Mouse (Mus musculus) forebrain, embryonic 12.5 days (tissue): ENCODE data around the gene Rab29. TPM values are rescaled to one million over a fixed set of nuclear protein-coding genes. Genes with fewer than 3 reads are reported as not detected.

ENCODE experiments used
- ATAC-seq: fragments of 200-750 bp; cut with Nextera tagmentation; 2 replicates; pipeline ENCODE4 v1.8.0; 2017; ENCODE audit warnings: moderate TSS enrichment; ENCODE audit not compliant: low FRiP score
- H3K27ac ChIP-seq: fragments of 300-500 bp; sonication (generic); 2 replicates; pipeline ENCODE4 v1.5.1; 2016; ENCODE audit warnings: mild to moderate bottlenecking
- H3K27me3 ChIP-seq: fragments of 300-500 bp; sonication (generic); 2 replicates; pipeline ENCODE4 v1.6.1; 2016; ENCODE audit warnings: mild to moderate bottlenecking
- H3K36me3 ChIP-seq: fragments of 300-500 bp; sonication (generic); replicated peaks from 2 replicates; pipeline ENCODE4 v1.6.1; 2016; ENCODE audit warnings: mild to moderate bottlenecking
- H3K4me1 ChIP-seq: fragments of 300-500 bp; sonication (generic); 2 replicates; pipeline ENCODE4 v1.6.1; 2016
- H3K4me2 ChIP-seq: fragments of 300-500 bp; sonication (generic); 2 replicates; pipeline ENCODE4 v1.6.1; 2016; ENCODE audit warnings: mild to moderate bottlenecking, moderate library complexity
- H3K4me3 ChIP-seq: fragments of 300-500 bp; sonication (generic); replicated peaks from 2 replicates; pipeline ENCODE4 v1.5.1; 2016; ENCODE audit warnings: mild to moderate bottlenecking
- H3K9ac ChIP-seq: fragments of 300-500 bp; sonication (generic); 2 replicates; pipeline ENCODE4 v1.6.1; 2016; ENCODE audit warnings: mild to moderate bottlenecking
- H3K9me3 ChIP-seq: fragments of 300-500 bp; sonication (generic); 2 replicates; pipeline ENCODE4 v1.6.1; 2016
- WGBS: fragments of 180-500 bp; shearing (Covaris S2); methylation state at CpG from one replicate; pipeline ENCODE4 v1.1.7; 2016; 5-methylcytosine and 5-hydroxymethylcytosine counted together
- polyA plus RNA-seq: library from polyadenylated mRNA; unstranded; fragments of >200 nt; fragmentation: Nextera tagmentation; extraction: Ambion mirVana; gene quantifications from 2 replicates; pipeline ENCODE4 v1.2.1, GENCODE M21; 2016

The Rab29 gene
- polyA plus RNA-seq, 1 experiment from 2014 or later: 10.7 TPM

DNA sequence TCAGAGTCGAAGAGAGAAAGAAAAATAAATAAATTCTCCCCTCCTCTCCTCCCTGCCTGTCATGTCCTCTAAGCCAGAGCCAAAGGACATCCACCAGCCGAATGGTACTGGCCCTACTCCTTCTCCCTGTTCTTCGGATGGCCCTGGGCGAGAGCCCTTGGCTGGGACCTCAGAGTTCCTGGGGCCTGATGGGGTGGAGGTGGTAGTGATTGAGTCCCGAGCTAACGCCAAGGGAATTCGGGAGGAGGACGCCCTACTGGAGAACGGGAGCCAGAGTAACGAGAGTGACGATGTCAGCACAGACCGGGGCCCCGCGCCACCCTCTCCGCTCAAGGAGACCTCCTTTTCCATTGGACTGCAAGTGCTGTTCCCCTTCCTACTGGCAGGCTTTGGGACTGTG lies 36.5 kb upstream of the Rab29 start:
- H3K9ac ChIP-seq: no peak overlapping the region
- H3K9me3 ChIP-seq: no peaks in the 10 kb centered on the region
- WGBS: 88% methylated on average over 15 of the region's 15 CpGs
- H3K4me1 ChIP-seq: peaks cover 36% of the 10 kb centered on the region
- H3K4me3 ChIP-seq: no peak overlapping the region
- H3K36me3 ChIP-seq: peaks cover 17% of the 10 kb centered on the region
- no peaks in the 10 kb centered on the region for H3K27me3 ChIP-seq
- no peak overlapping the region for H3K4me2 ChIP-seq
- ATAC-seq: no peak
- H3K27ac ChIP-seq: no peak overlapping the region

DNA sequence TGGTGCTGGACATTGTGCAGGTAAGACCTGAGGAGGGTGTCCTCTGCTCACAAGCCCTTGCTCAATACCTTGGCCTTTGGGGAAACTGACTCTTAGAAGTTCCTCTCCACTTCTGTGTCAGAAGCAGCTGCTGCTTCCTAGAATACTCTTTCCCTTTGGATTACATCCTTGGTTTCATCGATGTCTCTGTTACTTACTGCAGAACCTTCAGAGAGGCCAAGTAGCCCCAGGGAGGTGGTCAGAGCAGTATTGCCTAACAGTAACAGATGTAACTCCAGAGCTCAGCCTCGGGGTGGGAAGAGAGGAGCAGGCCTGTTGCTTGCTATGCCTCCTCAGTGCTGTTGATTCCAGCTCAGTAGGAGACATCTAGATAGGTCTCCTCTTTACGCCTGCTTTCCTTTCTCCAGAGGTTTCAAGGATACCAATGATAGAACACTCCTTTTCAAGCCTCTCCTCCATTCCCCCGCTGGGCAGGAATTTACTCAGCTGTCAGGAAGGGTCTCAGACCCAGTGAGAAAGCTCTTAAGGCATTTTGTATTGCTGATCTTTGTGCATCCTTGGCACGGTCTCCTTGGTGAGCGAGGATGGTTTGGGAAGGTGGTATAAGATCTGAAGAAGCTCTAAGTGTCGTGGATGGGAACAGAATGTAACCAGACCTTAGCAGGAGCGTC lies 35.9 kb upstream of the Rab29 start:
- Histone ChIP-seq H3K9ac (no peak overlapping the region), H3K27me3 (no peaks in the 10 kb centered on the region), H3K4me2 (no peak overlapping the region), H3K9me3 (no peaks in the 10 kb centered on the region), H3K4me1 (peaks cover 36% of the 10 kb centered on the region), H3K4me3 (no peak overlapping the region), H3K36me3 (peaks cover 17% of the 10 kb centered on the region), H3K27ac (no peak overlapping the region)
- no peak for ATAC-seq
- 83% methylated on average over 8 of the region's 8 CpGs for WGBS

DNA sequence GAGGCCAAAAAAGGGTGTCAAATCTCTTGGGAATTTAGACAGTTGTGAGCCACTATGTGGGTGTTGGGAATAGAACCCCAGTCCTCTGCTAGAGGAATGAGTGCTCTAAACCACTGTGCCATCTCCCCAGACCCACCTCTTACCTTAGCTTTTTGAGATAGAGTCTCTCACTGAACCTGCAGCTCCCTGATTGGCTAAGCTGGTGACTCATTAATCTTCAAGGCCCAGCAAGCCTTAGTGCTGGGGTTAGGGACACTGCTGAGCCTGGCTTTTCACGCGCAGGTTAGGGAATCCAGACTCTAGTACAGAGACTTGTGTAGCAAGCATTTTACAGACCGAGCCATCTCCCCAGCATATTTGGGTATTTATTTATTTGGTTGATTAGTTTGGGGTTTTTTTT lies 30.0 kb upstream of the Rab29 start:
- peaks cover 7% of the 10 kb centered on the region; the same call in 1 of the 2 replicates for H3K4me1 ChIP-seq
- H3K27me3 ChIP-seq: no peaks in the 10 kb centered on the region
- H3K4me3 ChIP-seq: no peak overlapping the region
- no peaks in the 10 kb centered on the region for H3K9me3 ChIP-seq
- peaks cover 29% of the 10 kb centered on the region for H3K36me3 ChIP-seq
- 88% methylated on average over 3 of the region's 3 CpGs for WGBS
- no peak for ATAC-seq
- H3K9ac ChIP-seq: no peak overlapping the region
- no peak overlapping the region for H3K4me2 ChIP-seq
- H3K27ac ChIP-seq: no peak overlapping the region

DNA sequence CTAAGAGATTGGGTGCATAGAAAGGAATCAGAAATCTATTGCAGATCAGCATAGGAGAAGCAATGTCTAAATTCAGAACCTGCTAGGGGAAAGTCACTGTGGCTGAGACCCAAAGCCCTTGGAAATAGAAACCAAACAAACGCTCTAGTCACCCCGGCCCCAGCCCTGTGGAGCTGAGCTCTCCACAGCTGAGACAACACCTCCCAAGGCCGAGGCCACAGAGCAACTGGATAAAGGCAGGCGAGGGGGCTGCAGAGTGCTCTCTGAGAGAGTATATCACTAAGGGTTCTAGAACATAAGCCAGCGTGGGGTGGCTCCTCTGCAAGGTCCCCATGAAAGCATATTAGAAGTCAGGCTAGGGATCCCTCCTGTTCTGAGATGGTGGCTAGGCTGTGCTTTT lies 28.5 kb upstream of the Rab29 start:
- H3K4me3 ChIP-seq: no peak overlapping the region
- no peak overlapping the region for H3K9ac ChIP-seq
- ATAC-seq: no peak
- no peak overlapping the region for H3K4me2 ChIP-seq
- 87% methylated on average over 5 of the region's 5 CpGs for WGBS
- no peaks in the 10 kb centered on the region for H3K9me3 ChIP-seq
- no peaks in the 10 kb centered on the region for H3K27me3 ChIP-seq
- H3K4me1 ChIP-seq: no peaks in the 10 kb centered on the region; the same call in 1 of the 2 replicates
- peaks cover 41% of the 10 kb centered on the region for H3K36me3 ChIP-seq
- no peak overlapping the region for H3K27ac ChIP-seq

DNA sequence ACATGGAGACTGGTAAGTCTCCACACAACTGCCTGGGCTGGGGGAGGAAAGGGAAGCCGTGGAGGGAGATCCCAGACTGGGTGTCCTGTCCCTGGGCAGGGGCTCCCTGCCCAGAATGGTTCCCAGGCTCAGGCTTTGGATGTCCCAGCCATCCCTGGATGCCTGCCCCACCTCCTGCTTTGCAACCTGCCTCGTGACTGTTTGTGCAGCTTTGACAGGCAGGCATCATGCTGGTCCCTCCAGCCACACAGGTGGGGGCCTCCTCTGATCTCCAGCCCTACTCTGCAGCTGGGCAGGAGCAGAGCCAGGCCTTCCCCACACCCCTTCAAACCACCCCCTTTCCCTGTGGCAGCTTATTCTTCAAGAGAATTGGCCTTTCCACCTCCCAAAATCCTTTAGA lies 27.7 kb upstream of the Rab29 start:
- H3K4me3 ChIP-seq: no peak overlapping the region
- H3K9ac ChIP-seq: no peak overlapping the region
- H3K4me2 ChIP-seq: no peak overlapping the region
- no peak overlapping the region for H3K27ac ChIP-seq
- no peaks in the 10 kb centered on the region for H3K9me3 ChIP-seq
- H3K4me1 ChIP-seq: no peaks in the 10 kb centered on the region
- ATAC-seq: no peak
- 50% methylated on average over 2 of the region's 2 CpGs for WGBS
- H3K36me3 ChIP-seq: peaks cover 48% of the 10 kb centered on the region
- H3K27me3 ChIP-seq: no peaks in the 10 kb centered on the region

DNA sequence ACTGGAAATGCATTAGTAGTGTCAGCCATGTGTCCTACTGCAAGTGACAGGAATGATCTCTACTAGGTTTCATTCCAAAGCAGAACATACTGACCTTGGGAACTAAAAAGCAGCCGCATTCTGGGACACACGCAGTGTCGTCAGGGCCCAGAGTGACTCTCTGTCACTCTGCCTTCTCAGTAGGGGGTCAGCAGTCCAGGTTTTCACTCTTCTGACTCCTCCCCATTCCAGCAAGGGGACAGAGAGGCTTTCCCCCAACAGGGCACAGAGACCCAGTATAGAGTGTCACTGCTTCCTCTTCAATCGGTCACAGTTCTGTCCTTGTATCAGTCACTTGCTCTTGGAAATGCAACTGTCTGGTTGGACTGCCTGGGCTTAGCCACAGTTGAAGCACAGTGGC lies 24.8 kb upstream of the Rab29 start:
- no peak overlapping the region for H3K9ac ChIP-seq
- no peak overlapping the region for H3K4me3 ChIP-seq
- H3K27me3 ChIP-seq: no peaks in the 10 kb centered on the region
- H3K27ac ChIP-seq: no peak overlapping the region
- H3K9me3 ChIP-seq: no peaks in the 10 kb centered on the region
- no peak for ATAC-seq
- H3K36me3 ChIP-seq: peaks cover 69% of the 10 kb centered on the region
- no peak overlapping the region for H3K4me2 ChIP-seq
- no peaks in the 10 kb centered on the region for H3K4me1 ChIP-seq
- 82% methylated on average over 4 of the region's 4 CpGs for WGBS

DNA sequence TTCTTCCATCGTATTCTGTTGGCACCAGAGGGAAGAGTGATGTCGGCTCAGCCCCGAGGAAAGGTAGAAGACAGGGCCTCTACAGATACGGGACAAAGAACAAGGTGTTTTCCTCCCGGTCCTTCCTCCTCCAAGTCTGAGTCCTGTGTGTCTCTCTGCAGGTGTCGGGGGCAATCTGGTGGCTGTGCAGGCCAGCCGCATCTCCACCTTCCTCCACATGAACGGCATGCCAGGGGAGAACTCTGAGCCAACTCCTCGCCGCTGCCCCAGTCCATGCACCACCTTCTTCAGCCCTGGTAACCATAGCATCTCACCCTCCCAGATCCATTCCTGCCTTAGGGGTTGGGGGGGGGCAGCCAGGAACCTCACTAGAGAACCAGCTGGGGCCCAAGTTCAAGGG lies 23.3 kb upstream of the Rab29 start:
- Histone ChIP-seq H3K27ac (no peak overlapping the region), H3K4me3 (no peak overlapping the region), H3K27me3 (no peaks in the 10 kb centered on the region), H3K4me2 (no peak overlapping the region), H3K4me1 (no peaks in the 10 kb centered on the region), H3K9me3 (no peaks in the 10 kb centered on the region), H3K9ac (no peak overlapping the region), H3K36me3 (peaks cover 72% of the 10 kb centered on the region)
- 97% methylated on average over 10 of the region's 10 CpGs for WGBS
- no peak for ATAC-seq

DNA sequence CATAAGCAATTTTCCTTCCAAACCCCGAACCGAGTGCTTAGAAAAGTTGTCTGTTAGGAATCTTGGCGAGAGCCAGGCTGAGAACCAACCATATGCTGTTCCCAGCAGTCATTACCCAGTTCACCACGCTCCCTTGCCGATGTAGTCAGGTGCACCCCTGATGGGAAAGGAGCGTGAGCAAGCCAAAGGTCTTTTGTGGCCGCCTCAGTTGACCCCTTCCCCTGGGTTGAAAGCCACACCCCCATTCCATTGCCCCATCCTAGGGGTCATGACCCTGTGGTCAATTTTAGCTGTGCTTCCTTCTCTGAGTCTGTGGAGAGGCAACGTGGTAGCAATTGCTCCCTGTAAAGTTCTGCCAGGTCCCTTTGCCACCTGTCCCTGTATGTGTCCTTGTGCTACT lies 22.1 kb upstream of the Rab29 start:
- no peak overlapping the region for H3K4me2 ChIP-seq
- no peak overlapping the region for H3K9ac ChIP-seq
- 61% methylated on average over 8 of the region's 8 CpGs for WGBS
- H3K27me3 ChIP-seq: no peaks in the 10 kb centered on the region
- no peak for ATAC-seq
- H3K36me3 ChIP-seq: peaks cover 63% of the 10 kb centered on the region
- H3K9me3 ChIP-seq: no peaks in the 10 kb centered on the region
- no peak overlapping the region for H3K27ac ChIP-seq
- H3K4me1 ChIP-seq: no peaks in the 10 kb centered on the region
- H3K4me3 ChIP-seq: no peak overlapping the region

DNA sequence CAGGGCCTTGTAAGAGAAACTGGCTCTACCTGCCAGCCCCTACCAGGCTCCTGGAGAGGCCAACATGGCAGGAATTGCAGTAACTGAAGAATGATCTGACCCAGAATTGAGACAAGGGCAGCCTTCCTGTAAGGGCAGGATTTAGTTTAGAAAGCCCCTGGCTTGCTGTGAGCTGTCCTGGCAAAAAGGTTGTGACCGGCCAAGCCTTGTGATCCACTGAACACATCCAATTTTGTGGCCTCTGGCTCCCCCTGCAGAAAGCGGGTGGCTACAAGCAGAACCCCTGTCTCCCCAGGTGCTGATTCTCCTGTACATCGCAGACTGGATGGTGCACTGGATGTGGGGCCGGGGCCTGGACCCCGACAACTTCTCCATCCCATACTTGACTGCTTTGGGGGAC lies 20.8 kb upstream of the Rab29 start:
- H3K4me1 ChIP-seq: no peaks in the 10 kb centered on the region
- H3K4me3 ChIP-seq: no peak overlapping the region
- WGBS: 78% methylated on average over 5 of the region's 5 CpGs
- ATAC-seq: no peak
- H3K27ac ChIP-seq: no peak overlapping the region
- H3K4me2 ChIP-seq: no peak overlapping the region
- H3K9ac ChIP-seq: no peak overlapping the region
- H3K9me3 ChIP-seq: no peaks in the 10 kb centered on the region
- peaks cover 54% of the 10 kb centered on the region for H3K36me3 ChIP-seq
- H3K27me3 ChIP-seq: no peaks in the 10 kb centered on the region

DNA sequence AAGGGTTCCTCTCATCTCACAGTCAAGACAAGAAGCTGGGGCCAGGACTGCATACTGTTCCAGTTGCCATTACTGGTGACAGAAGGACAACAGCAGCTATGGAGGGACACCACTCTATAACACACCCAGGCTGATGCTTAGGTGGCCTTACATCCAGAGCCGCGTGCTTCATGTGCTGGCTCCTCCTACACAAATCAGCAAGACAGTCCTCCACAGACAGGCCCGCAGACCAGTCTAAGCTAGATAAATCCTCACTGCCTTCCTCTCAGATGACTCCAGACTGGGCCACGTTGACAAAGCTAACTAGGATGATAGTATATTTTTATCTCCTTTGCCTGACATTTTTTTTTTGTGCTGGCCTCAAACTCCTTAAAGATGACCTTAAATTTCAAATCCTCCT lies 5.2 kb upstream of the Rab29 start:
- no peaks in the 10 kb centered on the region for H3K4me1 ChIP-seq
- no peak overlapping the region for H3K4me3 ChIP-seq
- no peak overlapping the region for H3K27ac ChIP-seq
- no peak overlapping the region for H3K4me2 ChIP-seq
- H3K36me3 ChIP-seq: no peaks in the 10 kb centered on the region
- H3K9me3 ChIP-seq: no peaks in the 10 kb centered on the region
- 86% methylated on average over 4 of the region's 4 CpGs for WGBS
- H3K9ac ChIP-seq: no peak overlapping the region
- no peak for ATAC-seq
- H3K27me3 ChIP-seq: no peaks in the 10 kb centered on the region

DNA sequence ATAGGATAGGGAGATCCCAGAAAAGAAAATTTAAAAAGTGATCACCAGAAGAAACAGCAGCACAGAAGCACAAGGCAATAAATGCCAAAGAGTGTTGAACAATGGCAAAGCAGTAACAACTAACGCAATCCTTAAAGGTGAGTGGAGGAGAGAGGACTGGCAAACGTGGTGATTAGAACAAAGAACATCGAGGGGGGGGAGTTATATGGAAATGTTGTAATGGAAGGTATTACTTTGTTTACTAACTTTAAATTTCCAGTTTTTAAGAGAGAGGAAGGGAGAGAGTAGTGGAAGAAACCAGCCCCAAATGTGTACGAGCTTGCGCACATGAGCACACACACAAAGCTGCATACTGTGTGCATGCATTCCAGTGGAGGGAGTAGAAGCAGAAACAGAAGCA lies 1.4 kb upstream of the Rab29 start:
- Histone ChIP-seq H3K4me1 (peaks cover 7% of the 10 kb centered on the region; the same call in 1 of the 2 replicates), H3K27ac (no peak overlapping the region), H3K27me3 (peaks cover 5% of the 10 kb centered on the region; the same call in 1 of the 2 replicates), H3K36me3 (no peaks in the 10 kb centered on the region), H3K9ac (no peak overlapping the region), H3K4me3 (no peak overlapping the region), H3K4me2 (no peak overlapping the region), H3K9me3 (no peaks in the 10 kb centered on the region)
- 82% methylated on average over 5 of the region's 5 CpGs for WGBS
- ATAC-seq: no peak

DNA sequence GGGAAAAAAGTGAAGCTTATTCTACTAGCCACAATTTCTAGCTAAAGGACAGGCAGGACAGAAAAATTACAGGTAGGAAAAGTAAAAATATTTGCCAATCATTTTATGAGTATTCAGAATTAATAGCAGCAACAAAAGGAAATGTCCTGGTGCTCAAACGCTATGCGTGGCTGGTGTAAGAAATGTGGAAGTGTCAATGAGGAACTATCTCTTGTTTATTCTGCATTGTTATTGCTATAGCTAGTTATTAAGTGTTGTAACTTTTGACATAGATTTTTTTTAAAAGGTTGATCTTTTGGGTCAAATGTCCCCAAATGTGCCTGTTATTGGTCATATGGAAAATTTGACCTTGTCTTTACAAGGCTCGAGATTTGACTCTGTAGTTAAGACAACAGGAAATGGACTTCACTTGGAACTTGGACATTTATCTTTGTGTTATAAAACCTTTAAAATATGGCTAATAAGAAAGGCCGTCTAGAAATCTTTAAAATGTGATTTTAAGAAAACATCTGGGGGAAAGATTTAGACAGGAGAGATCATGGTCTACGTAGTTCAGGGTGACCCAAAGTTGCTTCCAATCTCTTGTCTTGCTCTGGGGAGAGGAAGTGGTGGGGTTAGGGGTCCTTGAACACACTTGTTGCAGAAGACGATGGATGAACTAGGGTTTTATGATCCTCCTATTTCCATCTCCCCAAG lies 572 bp upstream of the Rab29 start:
- H3K4me3 ChIP-seq: peak overlapping the region; percentile 61; the same call in 1 of the 2 replicates
- peaks cover 5% of the 10 kb centered on the region; the same call in 1 of the 2 replicates for H3K27me3 ChIP-seq
- WGBS: 79% methylated on average over 6 of the region's 6 CpGs
- H3K4me2 ChIP-seq: peak overlapping the region; percentile 79; the same call in 1 of the 2 replicates
- no peak overlapping the region for H3K9ac ChIP-seq
- H3K36me3 ChIP-seq: no peaks in the 10 kb centered on the region
- peak; percentile 49; the same call in 1 of the 2 replicates for ATAC-seq
- no peak overlapping the region for H3K27ac ChIP-seq
- no peaks in the 10 kb centered on the region for H3K9me3 ChIP-seq
- peaks cover 7% of the 10 kb centered on the region; the same call in 1 of the 2 replicates for H3K4me1 ChIP-seq

DNA sequence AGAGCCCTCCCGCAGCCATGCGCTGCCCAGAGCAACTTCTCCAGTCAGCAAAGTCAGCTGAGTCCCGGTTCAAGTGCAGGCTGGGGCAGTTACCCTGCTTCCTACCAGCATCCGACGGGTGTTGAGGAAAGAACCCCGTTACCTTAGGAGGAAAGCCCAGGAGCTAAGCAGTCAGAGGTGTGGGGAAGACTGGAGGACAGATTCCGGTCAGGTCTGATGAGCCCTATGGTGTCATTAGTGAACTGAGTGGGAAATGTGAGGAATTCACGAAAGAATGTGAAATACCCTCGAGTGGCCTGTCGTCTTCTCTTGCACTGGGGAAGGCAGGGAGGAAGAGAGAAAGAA lies 894 bp downstream of the Rab29 start:
- WGBS: 37% methylated on average over 10 of the region's 10 CpGs
- no peaks in the 10 kb centered on the region for H3K9me3 ChIP-seq
- no peak for ATAC-seq
- H3K4me3 ChIP-seq: peak overlapping the region; percentile 61
- no peak overlapping the region for H3K27ac ChIP-seq
- H3K9ac ChIP-seq: peak overlapping the region; percentile 50; the same call in 1 of the 2 replicates
- no peaks in the 10 kb centered on the region for H3K36me3 ChIP-seq
- H3K4me1 ChIP-seq: peaks cover 7% of the 10 kb centered on the region; the same call in 1 of the 2 replicates
- H3K27me3 ChIP-seq: peaks cover 5% of the 10 kb centered on the region; the same call in 1 of the 2 replicates
- H3K4me2 ChIP-seq: peak overlapping the region; percentile 79
